Mouse (Mus musculus) embryonic fibroblast, embryonic 13.5 days (primary cell): ENCODE data around the gene Klhl5.

Experiments
- CTCF ChIP-seq: IDR thresholded peaks from 2 replicates; pipeline ENCODE4 v1.5.1; 2011; ENCODE audit warnings: mild to moderate bottlenecking, control low read depth, low read length, moderate library complexity, borderline replicate concordance; ENCODE audit not compliant: insufficient read depth
- POLR2A ChIP-seq: IDR thresholded peaks from 2 replicates; pipeline ENCODE4 v1.6.1; 2011; ENCODE audit warnings: low read depth, mild to moderate bottlenecking, control low read depth, low read length, moderate library complexity

- TF ChIP-seq CTCF, result no peak
- no peak for TF ChIP-seq POLR2A
Observed at GRCm38 (mm10) chr5:65136159-65136558, 28.8 kb downstream of the Klhl5 start.
